Mouse (Mus musculus): ENCODE measurements around the gene Nt5c3b.

DNA sequence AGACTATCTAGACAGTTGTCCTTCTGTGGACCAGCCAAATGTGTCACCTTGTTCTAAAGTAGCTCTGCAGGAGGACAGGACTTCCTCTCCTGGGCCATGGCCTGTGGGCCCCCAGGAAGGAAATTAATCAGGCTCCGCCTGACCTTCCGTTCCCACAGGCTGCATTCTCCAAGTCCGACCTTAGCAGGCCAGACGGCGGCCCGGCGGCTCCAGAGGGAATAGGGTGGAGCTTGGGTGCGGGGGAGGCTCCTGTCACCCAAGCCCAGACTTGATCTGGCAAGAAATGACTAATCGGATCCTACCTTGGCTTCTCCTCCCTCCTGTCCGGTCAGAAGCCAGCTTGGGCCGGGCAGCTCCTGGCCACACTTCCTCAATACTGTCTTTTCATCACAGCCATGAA is 46.4 kb downstream of the Nt5c3b start:
- no peak for TF ChIP-seq CTCF (conservative IDR thresholded peaks at IDR 0.05; ENCODE audit: insufficient read depth, insufficient read length, low read depth, low read length)
- no peak for TF ChIP-seq POLR2A (IDR thresholded peaks at IDR 0.05; ENCODE audit: low read depth, low read length)

Measured in kidney, adult 2 months (tissue).